Mouse (Mus musculus) E14TG2a.4 (cell line): ENCODE measurements around the gene Rabac1.

Source experiments
- CTCF ChIP-seq: conservative IDR thresholded peaks from 2 replicates; pipeline ENCODE4 v1.5.1; 2014; ENCODE audit warnings: low read length
- POU5F1 ChIP-seq: IDR thresholded peaks from 2 replicates; pipeline ENCODE4 v1.6.1; 2014; ENCODE audit warnings: low read length, borderline replicate concordance

GRCm38 (mm10) chr7:24949958-24950623, 22.5 kb downstream of the Rabac1 start:
- TF ChIP-seq CTCF (peak; percentile 91), POU5F1 (no peak)
